Mouse (Mus musculus) left cerebral cortex, postnatal 25 days (tissue): ENCODE results near the gene Med25. TPM values are rescaled to one million over a fixed set of nuclear protein-coding genes. Genes with fewer than 3 reads are reported as not detected.

Source experiments
- DNase-seq, 2 experiments: peaks; one replicate each; pipeline ENCODE4 v3.0.0; 2022; ENCODE audit warnings: low spot score in 2 of 2, mixed read lengths in 1 of 2
- intact Hi-C: fragments of 180-260 bp; cut with DNase I; formaldehyde crosslinking; loops from one replicate; pipeline ENCODE4 v1.15.1; 2025
- total RNA-seq, 2 experiments: library from RNA; stranded (reverse); gene quantifications; 2 replicates each; pipeline ENCODE4 v1.2.3; 2021

The Med25 gene
- total RNA-seq, 2 experiments from 2014 or later: 88.8 to 89.5 TPM

DNA sequence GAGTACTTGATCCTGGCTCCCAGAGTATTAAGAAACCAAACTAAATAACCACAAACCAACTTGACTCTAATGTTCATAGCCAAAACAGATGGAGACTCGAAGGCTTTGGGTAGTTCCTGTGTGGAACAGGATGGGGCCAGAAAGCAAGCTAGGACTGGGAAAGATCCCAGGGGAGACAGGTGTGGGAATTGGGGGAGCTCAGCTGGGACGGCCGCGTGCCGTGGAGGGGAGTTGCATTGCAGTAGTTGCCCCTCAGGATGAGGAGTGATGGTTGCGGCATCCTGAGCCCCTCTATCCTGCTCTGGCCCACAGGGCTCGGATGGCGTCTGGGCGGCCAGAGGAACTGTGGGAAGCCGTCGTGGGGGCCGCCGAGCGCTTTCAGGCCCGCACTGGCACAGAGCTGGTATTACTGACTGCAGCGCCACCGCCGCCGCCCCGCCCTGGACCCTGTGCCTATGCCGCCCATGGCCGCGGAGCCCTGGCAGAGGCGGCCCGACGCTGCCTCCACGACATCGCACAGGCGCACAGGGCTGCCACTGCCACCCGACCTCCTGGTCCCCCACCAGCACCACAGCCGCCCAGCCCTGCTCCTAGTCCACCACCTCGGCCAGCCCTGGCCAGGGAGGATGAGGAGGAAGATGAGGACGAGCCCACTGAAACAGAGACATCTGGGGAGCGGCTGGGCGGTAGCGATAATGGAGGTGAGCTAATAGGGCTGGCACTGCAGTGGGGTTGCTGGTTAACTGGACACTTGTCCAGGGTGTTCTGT is 40.1 kb downstream of the Med25 start:
- no peak for DNase-seq
- intact Hi-C loops: no loop called here

DNA sequence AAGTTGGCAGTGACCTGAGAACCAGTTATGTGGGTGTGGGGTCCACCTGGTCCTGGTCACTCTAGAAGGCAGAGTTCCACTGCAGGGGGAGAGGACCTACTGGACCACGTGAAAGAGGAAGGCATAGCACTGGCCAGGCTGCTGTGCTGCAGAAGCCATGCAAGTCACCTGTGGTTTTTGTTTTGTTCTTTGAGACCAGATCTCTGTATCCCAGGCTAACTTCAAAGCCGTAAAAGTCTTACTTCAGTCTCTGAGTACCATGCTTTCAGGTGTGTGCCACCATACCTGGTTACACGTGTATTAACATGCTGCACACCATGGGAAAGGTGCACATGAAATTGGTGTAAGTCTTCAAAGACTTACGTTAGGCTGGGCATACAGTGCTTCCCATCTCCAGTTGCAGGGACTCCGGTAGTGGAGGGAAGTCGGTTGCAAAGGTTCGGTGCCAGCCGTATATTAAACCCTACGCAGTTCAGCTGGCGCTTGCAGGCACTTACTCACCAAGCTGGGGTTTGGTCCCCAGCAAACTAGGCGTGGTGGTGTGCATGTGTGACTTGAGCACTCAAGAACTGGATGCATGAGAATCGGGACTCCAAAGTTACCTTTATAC is 40.8 kb downstream of the Med25 start:
- intact Hi-C loops: no loop called here

DNA sequence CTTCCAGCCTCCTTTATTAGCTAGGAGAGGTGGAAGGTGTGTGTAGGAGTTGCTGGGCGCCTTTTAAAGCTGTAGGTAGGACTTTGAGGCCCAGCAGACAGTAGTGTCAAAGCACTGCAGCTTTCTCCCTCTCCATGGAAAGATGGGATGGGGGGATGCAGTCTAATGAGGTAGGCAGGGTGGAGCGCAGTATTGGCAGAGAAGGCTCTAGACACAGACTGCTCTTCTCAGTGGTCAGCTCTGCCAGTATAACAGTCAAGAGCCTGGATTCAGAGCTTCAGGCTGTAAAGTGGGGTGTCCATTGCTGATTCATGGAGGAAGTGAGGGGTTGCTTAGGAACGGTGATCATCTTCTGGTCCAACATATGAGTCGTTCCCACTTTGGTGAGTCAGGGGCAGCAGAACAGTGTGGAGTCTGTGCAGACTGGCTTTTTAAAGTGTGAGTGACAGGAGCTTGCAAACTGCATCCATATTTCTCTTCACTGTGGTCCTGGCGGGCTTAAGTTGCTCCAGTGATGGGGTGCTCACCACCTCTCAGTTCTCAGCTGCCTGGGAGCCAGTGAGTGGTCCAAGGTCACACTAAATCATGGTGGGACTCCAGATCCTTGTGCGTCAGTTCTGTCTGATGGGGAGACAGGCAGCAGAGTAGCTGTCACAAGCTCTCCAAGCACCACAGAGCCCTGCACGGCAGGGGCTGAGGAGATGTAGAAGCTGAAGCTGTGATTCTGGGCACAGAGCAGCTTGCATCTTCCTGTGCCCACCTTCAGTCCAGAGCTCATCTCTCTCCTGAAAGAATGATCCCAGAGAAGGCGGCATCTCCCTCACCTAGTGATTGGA is 41.5 kb downstream of the Med25 start:
- DNase-seq: no peak
- intact Hi-C loops: no loop called here

More for the DNA sequence above, 40.8 kb downstream of the Med25 start:
- no peak for DNase-seq

DNA sequence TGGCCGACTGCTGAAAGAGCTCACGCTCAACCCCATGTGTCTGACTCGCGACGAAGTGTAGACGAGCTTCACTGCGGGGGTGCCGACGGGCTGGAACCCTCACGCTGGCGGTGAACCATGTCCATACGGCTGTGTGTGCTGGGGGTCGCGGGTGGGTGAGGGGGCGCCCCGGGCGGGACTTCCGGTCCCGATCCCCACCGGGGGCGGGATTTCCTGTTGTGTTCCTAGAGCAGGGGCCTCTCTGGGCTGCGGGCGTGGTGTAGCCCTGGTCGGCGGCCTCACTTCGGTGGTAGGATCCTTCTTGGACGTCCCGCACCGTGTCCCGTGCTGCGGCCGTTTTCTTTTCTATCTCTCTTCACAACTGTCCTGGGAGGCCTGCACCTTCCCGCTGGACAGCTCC is 42.4 kb downstream of the Med25 start:
- DNase-seq: peak; percentile 78
- intact Hi-C loops: no loop called here

DNA sequence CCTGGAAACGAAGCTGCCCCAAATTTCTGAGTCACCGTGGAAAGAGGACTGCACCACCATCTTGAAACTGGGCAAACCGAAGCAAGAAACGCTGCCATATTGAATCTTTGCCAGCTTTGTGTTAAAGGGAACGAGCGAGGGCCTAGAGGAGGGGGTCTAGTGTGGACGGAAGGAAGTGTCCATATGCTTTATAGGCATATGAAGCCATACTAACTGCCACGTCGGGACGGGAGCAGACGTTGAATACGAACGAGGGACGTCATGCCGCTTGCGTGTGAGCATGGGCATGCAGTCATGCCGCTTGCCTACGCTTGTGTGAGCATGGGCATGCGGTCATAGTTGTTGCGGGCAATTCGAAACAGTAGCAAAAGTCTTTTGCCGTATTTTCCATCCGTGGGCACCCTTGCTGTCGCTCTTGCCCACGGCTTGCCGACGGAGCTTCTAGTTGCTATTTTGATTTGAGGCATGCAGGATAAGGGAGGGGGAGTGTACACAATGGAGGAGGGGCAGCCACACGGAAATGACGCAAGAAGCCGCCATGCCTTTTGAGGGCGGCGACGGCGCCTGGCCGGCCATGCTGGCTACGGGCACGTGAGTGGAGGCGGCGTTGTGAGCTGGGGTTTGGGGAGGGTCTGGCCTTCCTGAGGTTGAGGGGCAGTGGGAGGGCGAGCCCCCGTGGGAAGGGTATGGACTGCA is 42.9 kb downstream of the Med25 start:
- DNase-seq: peak; percentile 91 to 96
- intact Hi-C loops: loop anchor here (1.0 kb wide), 1 partner anchor 41 kb away; no protein-coding TSS in a partner anchor

DNA sequence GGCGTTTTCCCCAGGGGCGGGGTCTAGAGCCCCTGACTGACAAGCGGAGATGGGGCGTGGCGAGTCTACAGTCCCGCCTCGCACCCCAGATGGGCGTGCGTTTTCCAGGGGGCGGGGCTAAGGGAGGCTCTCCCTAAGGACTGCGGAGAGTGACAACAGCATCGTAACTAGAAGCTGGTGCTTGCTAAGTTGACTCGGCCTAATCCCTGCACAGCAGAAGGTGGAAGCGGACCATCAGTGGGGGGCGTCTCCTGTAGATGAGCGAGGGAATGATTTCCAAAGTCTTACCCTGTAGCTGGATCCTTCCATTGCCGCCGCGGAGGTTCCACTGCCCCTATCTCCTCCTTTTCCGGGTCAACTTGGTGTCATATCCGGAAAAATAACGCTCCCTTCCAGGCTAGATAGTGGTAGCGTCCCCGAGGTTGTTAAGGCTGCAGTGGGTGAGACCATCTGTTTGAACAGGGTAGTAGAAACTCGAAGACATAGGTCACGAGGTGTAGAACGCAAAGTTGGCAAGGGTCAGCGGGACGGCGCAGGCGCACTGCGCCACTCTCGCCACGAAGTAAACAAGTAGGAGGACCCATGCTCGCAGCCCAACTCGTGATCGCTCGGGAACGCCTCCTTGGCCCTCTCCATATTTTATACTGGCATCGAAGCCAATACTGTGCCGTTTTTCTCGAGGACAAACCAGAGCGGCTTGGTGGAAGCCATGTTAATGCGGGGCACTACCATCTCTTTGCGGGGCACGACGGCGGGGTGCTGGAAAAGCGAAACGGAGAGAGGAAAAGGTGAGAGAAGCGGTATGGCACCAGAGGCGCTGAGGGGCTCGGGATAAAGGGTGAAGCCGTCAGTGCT is 43.7 kb downstream of the Med25 start, which contains the start of the genes Akt1s1 and Tbc1d17:
Akt1s1 (plus strand) TSS at position 431 of the 855 bp plus-strand sequence.
Tbc1d17 (minus strand) TSS at position 519 of the 855 bp plus-strand sequence.
- intact Hi-C loops: loop anchor here (1.0 kb wide), 1 partner anchor 42 kb away; no protein-coding TSS in a partner anchor
- DNase-seq: peak; percentile 99 to 100

DNA sequence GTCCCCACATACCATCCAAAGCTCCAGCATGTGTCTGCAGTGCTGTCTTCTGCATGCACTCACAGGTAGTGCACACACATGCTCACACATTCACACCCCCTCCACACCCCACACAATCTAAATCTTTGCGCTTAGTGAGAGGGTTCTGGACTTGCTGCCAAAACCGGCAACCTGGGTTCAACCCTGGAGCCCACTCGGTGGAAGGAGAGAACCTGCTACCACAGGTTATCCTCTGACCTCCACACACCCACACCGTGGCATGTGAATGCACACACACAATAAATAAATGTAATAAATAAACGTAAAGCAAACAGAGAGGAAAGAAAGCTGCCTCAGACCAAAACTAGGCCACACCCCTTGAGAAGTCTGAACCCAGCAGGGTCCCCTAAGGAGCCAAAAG is 44.7 kb downstream of the Med25 start:
- intact Hi-C loops: no loop called here
- DNase-seq: no peak

DNA sequence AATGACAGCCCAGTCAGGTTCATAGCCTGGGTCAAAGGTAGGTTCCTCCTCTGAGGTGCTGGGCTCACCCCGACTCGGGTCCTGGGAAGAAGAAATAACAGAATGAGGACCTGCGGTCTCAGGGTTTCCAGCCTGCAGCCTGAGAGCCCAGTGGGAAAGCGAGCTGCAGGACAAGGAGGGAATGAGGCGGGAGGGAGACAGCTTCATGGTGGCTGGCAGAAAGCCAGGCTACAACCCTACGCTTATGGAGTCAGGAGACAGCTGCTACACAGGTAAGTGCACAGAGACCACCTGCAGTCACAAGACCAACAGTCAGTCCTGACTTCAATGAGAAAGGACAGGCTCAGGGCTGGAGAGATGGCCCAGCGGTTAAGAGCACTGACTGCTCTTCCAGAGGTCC is 45.7 kb downstream of the Med25 start:
- intact Hi-C loops: no loop called here
- no peak for DNase-seq

DNA sequence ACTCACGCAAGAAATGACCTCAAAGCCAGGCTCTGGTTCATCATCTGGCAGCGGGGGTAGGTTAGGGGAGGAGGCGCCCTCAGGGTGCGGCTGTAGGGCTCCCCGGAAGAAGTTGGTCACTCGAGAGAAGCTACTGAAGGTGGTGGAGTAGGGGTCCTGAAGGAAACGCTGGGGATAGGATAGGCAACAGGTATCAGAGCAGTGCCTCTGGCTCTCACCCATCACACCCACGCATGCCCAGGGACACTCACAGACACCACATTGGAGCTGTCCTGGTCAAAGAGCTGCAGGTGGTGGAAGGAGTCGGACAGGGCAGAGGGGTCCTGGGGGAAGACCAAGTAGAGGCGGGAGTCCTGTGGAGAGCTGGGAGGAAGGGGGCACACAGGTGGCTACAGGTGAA is 47.5 kb downstream of the Med25 start:
- intact Hi-C loops: no loop called here
- no peak for DNase-seq

DNA sequence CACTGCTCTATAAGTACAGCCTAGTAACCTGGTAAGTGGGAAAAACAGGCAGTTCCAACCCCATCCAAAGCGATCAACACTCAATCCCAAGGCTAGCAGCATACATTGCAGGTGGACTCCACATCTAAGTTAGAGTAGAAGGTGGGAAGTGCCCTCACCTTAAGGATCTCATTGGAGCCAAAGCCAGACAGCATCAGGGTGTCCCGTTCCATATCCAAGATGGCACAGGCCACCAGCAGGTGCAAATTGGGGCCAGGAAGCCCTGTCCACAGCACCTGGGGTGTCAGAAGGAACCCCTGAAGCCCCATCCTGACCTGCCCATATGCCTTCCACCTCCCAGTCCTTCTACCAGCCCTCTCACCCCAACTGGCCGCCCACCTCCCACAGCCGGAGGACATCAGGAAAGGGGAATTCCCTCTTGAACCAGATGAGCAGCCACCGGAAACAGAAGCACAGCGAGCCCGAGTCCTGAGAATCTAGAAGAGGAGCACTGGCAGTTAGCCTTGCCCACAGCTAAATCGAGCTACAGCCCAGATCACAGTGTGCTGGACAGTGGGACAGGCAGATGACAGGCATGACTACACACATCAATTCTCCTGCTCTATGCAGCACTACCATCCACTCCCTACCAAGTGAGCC is 50.6 kb downstream of the Med25 start:
- DNase-seq: no peak

DNA sequence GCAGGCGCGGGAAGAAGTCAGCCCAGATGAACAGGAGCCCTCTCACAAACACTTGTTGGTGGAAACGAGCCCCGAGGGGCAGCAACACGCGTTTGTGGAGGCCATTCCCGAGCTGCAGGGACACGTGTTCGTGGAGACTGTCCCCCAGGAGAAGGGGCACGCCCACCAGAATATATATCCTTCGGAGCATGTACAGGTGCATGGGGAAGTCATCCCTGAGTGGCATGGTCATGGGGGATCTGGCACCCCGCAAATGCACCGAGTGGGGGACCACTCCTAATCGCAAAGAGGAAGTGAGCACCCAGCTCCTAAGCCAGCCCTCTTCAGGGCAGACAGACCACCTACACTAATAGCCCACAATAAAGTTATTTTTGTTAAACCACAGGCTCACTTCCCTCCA is 52.1 kb downstream of the Med25 start:
- intact Hi-C loops: no loop called here
- DNase-seq: no peak

More for the DNA sequence above, 50.6 kb downstream of the Med25 start:
- intact Hi-C loops: no loop called here

DNA sequence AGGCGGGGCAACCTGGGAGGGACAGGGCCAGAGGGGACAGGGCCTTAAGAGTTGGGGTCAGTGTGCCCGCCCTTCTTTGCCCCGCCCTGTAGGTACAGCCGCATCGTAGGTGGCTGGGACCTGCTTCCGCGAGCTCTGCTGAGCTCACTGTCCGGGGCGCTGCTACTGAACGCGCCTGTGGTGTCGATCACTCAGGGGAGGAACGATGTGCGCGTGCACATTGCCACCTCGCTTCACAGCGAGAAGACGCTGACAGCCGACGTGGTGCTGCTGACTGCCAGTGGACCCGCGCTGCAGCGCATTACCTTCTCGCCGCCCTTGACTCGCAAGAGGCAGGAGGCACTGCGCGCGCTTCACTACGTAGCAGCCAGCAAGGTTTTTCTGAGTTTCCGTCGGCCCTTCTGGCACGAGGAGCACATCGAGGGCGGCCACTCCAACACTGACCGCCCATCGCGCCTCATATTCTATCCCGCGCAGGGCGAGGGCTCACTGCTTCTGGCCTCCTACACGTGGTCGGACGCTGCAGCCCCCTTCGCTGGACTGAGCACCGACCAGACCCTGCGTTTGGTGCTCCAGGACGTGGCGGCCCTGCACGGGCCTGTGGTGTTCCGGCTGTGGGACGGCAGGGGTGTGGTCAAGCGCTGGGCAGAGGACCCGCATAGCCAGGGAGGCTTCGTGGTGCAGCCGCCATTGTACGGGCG is 52.9 kb downstream of the Med25 start:
- intact Hi-C loops: no loop called here
- peak; percentile 62 to 65 for DNase-seq

DNA sequence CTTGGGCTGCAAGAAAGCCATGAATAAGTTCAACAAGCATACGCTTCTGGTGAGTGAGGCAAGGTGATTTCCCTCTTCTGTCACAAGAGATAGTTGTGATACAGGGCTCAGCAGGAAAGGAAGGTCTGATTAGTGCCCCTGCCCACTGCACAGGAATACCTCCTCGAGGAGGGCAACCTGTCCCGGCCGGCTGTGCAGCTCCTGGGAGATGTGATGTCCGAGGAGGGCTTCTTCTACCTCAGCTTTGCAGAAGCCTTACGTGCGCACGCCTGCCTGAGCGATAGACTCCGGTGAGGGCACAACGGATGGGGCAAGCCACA is 53.4 kb downstream of the Med25 start:
- intact Hi-C loops: no loop called here
- no peak for DNase-seq

DNA sequence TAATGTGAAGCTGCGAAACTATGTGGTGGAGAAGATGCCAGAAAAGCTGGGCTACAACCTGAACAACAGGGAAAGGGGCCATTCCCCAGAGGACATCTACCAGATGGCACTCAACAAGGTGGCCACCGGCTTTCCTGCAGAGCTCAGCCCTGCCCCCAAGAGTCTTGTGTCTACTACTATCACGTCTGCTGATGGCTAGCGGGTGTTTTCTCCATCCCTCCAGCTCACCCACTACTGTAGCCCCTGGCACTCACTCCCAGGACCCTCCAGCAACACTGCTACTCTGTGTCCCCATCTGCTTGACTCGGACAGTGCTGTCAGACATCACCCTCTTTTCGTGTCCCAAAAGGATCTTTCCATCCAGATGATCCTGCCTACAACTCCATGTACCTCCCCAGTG is 54.4 kb downstream of the Med25 start:
- intact Hi-C loops: no loop called here
- DNase-seq: no peak

DNA sequence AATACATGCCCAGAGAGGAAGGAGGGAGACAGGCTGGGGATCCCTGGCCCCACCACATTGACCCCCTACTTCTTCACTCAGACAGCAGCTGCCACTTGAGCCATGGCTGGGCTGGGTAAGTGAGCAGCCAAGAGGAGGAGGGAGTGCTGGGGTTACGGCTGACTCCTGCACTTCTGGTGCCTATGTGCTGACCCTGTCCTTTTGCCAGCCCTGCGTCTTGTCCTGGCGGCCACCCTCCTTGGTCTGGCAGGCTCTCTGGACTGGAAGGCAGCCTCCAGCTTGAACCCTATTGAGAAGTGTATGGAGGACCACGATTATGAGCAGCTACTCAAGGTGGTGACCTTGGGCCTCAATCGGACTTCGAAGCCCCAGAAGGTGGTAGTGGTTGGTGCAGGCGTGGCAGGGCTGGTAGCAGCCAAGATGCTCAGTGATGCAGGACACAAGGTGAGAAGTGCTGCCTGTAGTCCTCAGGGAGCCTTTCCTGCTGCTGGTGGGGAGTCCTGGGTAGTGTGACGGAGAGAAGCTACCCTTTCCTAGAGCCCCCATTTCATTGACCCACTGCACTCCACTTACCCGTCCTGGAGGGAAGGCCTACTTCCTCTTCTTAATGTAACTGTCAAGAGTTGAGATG is 56.0 kb downstream of the Med25 start:
- no peak for DNase-seq
- intact Hi-C loops: no loop called here

DNA sequence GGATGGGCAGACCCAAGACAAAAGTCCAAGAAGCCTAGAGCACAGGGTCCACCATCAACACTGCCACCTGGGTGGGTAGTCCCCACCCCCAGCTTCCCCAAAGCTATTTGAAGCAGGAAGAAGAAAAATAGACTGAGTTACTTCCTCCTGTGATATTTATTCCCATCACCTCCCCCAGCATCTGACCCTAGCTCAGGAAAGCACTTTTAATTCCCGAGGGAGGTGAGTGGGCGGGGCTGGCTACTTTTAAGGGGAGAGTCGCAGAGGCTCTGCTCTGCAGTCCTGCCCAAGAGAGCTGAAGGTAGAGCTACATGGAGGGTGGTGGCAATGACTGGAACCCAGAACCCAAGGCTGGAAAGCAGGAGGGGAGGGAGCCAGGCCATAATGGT is 56.5 kb downstream of the Med25 start:
- intact Hi-C loops: no loop called here

DNA sequence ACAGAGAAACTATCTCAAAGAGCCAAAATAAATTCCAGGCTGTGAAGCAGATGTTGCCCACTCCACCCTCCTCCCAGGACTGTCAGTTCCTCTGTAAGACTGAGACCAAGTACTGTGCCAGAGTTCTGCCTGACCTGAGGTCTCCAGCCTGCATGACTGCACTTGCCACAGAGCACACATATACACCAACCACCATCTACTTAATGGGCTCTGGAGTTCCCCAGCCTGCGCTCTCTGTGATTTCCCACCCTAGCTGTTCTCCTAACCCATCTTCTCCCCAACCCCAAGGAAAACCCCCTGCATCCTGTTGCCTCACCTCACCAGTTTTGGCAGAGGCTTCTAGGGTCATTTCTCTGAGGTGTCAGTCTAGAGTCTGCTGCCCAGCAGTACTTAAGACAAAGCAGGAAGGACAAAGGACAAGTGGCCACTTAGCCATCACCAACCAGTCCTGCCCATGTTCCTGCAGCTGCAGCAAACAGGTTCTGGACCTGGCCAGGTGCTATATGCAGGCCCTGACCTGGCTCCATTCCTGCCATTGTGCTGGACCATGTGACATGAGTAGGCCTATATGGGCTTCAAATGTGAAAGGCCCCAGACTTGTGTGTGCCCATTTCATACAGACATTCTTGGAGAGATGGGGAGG is 57.0 kb downstream of the Med25 start:
- intact Hi-C loops: no loop called here

More for the DNA sequence above, 56.5 kb downstream of the Med25 start:
- no peak for DNase-seq

More for the DNA sequence above, 57.0 kb downstream of the Med25 start:
- DNase-seq: no peak
